Mouse (Mus musculus): Measurements from ENCODE around the gene Doc2a.
A peak's percentile ranks its signal among the peaks of the same experiment; 100 is the strongest.

GRCm38 (mm10) chr7:126888852-126889251, 41.6 kb downstream of the Doc2a start:
- TF ChIP-seq CTCF (IDR thresholded peaks at IDR 0.05), result peak; percentile 82
- no peak for TF ChIP-seq EP300 (IDR thresholded peaks at IDR 0.05)
